Mouse (Mus musculus): ENCODE measurements around the gene Rps6kb1.

DNA sequence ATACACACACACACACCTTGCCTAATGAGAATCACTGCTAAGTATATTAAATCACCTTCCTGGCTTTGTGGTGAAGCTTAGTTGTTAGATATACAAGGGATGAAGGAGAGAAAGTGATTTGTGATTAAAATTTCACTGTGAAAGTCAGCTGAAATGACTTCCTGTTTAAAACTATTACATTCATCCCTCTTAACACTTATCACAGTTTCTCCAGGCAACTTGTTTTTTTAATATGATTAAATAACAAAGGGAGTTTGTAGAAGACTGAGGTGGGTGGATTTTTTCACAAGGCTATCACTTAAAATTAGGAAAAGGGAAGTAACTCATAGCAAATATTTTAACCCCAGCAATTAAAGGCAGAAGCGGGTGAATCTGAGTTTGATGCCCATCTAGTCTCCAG, 47.2 kb downstream of the Rps6kb1 start:
- TF ChIP-seq CTCF (IDR thresholded peaks at IDR 0.05; ENCODE audit: low read depth): no peak
- TF ChIP-seq EP300 (IDR thresholded peaks at IDR 0.05; ENCODE audit: low read depth): no peak
